Mouse (Mus musculus) cerebellum, adult 11 months (tissue): ENCODE results near the gene Cyren.
A peak's percentile ranks its signal among the peaks of the same experiment; 100 is the strongest.

Experiments used
- DNase-seq: peaks from one replicate; pipeline ENCODE4 v3.0.0; 2022

The Cyren gene

DNA sequence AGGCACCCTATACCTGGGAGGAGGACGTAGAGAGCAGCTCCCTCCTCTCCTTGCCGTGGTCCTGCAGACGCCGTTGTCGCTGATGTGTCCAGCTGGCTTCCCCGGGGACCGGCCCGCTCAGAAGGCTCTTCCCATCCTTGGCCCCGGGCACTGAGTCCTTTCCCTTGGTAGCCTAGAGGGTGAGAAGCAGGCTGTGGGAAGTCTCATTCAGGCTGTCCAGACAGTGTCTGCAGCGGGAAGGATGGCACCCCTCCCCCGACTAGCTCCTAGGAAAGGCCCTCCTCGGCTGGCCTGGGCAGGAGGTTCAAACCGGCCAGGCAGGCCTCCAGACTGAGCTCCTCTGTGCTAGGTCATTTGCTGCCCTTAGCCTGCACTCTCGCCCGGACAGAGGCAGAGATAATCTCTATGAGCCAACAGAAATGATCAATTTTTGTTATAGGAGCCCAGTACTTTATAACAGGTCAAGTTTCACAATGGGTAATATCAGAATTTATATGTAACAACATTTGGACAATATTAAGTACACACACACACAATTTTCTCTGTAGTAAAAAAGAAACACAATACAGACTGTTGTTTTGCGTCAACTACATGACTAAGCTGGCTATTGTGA lies 18.4 kb upstream of the Cyren start:
- DNase-seq, result no peak

DNA sequence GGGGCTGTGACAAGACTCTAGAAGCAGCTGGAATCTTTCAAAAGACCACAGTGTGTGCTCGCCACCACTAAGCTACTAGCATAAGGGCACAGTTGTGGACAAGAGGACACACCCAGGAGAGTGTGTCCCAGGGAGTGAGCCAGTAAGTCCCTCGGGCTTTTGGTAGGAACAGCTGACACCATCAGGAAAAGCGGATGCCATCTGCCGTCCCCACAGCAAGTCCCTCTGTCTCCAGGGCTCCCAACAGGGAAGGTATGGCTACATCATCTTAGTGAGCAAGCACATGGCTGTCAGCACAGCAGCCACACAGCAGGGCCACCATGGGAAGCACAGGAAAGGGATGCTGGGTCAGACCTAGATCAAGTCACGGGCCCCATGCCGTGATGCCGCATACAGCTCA lies 17.7 kb upstream of the Cyren start:
- no peak for DNase-seq

DNA sequence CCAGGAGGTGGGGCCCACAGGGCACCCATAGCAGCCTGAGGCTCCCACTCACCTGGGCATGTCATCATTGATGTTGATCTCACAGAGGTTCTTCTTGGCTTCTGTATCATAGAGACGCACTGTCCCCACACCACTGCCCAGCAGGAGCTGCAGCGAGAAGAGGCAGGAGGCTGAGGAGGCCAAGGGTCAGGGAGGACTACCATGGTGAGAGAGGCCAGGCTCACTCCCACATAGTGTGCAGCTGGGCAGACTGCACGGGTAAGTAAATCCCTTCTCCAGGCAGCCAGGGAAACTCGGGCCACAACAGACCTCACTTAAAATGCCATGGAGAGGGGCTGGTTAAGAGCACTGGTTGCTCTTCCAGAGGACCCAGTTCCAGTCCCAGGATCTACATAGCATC lies 11.3 kb upstream of the Cyren start:
- no peak for DNase-seq

DNA sequence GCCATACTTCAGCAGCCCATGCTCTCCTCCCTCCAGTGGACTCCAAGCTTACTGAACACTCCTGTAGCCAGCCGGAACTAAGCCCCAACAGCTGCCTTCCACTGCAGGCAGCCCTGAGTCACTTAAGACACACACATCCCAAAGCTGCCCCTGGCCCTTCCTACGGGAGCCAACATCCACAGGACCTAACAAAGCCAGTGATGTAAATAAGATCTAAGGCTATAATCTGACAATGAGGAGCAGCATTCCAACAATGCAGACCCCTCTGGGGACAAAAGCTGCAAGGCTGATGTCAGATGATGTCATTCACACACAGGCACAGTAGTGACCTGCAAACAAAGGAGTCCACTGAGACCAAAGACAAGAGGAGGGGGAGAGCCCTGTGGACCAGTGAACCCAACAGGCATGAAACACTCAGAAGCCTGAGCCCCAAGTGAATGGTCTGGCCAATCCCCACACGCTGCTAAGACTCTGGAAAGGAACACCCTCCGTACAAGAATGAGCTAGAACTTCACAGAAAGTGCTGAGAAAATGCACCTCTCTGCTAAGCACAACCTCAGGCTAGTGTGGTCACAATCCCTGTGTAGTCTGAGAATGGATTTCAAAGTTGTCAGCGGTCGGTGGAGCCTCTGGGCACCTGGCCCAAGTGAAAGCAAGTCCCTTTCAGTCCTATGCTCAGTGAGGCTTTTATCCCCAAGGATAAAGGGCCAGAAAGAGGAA lies 9.4 kb upstream of the Cyren start:
- DNase-seq, result no peak

DNA sequence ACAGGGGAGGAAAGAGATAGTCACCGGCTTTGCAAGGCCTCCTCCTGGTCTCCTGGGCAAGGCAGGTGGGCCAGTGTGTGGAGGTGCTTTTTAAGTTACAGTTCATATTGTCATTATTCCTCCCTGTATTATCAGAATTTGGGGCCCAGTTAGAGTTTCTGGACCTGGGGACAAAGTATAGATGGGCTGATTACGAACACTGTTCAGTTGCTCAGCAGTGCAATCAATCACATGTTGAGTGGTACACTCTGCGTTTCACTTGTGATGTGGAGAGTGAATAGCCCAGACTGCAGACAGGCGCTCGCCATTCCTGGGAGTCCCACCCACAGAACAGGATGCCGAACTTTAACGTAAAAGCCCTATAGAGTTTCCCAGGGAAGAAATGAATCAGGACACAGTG lies 6.9 kb upstream of the Cyren start:
- DNase-seq, result no peak

DNA sequence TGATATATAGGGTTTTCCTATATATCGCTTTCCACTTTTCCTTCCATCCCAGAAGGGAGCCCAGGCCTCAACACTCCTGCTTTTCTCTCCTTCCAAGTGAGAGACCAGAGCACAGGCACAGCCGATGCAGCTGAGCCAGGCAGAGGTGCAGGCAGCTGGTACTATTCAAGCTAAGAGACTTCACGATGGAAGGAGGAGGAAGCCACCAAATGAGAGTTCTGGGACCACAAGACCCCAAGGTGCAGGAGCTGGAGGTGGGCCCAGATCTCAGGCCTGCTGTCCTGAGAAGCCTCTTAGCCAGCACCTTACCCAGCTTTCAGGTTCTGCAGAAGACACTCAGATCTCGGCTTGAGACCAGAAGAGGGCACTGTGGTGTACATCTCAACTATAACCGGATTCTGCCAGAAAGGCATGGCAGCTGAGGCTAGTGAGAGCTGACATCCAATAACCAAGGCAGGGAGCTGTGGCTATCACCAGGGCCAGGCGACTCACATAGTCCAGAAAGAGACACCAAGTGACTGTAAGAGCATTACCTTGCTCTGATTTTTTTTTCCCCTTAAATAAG lies 2.1 kb upstream of the Cyren start:
- DNase-seq, result peak; percentile 50

DNA sequence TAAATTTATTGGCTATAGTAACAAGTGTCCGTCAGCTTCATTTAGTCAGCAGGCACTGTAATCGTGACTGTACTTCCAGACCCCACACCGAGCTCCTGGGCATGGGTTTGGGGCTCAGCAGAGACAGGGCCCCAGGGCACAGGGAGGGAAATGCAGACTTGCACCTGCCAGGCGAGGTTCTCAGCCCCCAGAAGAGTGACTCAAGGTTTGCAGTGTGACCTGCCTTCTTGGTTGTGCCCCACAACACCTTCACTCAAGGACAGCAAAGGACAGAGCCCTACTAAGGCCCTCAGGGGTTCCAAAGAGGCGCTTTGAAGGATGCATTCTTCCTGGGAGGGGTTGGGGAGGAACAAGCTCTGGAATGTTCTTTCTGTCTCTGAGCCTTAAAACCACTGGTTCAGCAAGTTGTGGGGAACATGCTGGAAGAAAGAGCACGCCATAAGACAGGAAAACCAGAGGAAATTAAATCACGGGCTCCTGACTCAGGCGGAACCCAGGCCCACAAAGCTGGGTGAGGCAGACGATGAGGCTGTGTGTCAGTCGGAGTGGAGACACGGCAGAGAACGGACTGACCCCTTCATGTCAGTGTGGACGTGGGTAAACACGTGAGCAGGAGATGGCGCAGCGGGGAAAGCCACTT lies 1.4 kb upstream of the Cyren start:
- no peak for DNase-seq

DNA sequence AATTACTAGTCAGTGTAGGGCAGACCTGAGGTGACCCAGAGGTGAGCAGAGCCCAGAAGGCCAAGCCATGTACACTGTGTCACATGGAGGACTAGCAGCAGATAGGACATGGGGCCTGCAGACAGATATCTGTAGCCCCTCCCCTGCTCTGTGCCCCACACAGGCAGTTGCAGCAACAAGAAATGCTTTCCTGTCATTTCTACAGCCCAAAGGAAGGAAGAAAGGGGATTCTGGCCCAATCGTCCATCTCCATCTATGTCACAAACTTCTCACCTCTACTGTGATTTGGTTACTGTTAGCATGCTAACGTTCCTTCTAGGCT lies 1.1 kb downstream of the Cyren start:
- no peak for DNase-seq

DNA sequence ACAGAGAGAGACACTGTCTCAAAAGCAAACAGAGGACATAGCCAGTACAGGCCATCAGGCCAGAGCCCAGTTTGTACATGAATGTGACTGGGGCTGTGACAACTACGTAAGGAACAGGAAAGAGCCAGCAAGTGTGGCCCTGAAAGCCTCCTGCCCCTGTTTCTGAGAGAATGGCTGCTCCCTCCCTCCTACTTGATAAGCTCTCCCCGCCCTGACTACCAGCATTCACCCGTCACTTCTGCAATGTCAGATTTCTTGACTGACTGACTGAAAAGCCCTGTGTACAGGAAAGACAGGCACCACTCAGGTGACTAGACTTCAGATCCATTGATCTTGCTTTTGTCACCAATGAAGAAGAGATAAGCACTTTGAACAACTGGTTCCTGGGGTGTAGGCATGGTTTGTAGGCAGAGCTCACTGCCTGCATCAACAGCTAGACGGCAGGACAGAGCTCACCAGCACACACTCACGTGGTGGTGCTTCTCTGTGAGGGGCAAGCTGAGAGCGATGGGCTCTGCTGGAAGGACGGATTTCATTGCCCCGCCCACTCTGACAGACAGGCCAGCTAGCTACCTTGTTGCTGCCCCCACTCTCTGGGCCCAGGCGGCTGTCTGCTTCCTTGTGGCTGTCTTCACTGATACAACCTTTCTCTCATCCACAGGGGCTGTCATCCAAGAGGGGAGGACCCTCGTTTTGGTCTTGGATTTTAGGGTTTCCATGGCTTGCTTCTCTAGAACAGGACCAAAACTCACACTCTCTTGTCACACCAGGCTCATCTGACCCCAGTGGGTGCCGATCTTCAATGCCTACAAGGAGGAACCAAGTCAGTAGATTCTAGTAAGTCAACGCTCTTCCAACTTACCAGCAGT lies 1.7 kb downstream of the Cyren start:
- no peak for DNase-seq

DNA sequence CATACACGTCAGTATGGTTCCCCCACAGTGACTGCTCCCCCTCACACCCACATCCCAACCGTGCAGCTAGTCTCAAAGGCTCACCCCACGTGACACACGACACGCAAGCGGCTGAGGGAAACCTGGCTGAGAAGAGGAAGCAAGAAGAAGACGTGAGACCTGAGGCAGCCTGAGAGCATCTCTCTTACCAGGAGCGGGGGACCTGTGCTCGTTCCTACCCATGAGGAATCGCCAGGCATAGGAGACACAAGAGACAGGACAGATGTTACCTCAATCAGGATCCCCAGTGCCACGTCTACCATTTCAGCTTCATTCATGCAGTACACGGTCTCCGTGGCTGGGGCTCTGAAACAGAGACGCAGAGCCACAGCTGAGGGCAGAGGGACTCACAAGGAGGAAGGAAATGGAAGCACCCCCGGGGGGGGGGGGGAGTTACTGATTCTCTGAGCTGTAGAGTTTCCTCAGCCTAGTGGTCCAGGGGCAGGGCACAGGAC lies 2.5 kb downstream of the Cyren start:
- DNase-seq, result no peak

DNA sequence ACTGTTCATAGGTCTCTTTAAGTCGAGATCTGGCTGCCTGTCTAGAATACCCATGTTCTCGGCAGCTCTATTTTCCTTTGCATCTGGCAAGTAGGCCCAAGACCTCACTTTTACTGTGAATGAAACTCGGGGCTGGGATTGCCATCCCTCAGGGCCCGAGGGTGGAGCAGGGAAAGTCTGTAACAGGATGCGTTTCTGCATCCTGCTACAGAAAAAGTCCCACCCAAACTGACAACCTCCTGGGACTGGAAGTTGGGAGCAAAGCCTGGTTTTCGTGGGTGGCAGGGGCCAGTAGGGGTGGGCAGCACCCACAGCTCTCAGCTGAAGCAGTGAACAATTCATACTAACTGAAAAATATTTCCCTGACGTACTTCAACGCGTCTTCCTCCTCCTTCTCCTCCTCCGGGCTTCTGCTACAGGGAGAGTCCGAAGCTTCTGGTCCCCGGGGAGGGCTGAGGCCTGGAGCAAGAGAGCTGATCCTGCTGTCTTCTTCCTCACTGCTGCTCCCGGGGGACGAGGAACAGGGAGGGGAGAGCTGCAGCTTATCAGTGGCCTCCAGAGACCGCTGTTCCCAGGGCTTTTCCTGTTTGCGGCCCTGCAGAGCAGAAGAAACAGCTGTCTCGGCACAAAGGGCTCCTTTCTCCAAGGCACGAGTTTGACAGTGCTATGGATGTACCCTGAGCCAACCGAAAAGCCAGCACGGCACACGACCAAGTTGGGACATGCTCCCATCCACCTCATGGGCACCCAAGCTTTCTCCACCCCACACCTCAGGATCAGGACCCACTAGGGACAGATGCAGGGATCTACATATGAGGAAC lies 3.5 kb downstream of the Cyren start:
- no peak for DNase-seq

DNA sequence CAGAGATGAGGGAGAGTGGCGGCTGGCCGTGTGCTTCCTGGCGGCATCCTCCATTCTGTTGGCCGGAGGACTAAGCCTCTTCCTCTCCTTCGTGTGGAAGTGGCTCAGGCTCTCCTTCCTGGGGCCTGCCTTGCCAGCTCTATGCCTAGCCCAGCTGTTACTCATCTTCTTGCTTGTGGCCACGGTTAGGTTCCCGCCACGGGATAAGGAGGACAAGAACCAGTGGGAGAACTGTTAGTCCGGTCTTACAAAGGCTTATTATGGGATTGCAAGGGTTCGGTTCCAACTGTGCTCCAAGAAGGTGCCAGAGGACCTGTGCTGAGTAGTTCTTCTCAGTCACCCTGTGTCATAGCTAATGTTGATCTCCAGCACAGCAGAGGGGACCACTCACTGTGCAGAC lies 5.0 kb downstream of the Cyren start:
- no peak for DNase-seq

DNA sequence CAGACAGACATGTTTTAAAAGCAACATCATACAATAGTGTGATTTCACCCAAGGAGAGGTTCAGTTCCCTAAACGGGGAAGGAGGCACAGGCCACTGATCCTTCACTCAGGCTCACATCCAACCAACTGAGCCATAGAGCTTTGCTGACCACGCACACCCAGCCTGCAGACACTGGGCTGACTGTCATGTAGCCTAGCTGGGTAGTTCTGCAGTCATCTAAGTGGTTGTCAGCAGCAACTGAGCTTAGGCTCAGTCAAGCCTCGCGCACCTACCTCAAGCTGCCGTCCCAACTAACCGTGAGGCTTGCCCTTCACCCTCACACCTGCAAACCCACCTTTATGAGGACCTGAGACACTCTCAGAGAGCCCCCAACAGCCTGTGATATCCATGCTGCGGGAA lies 5.9 kb downstream of the Cyren start:
- no peak for DNase-seq

DNA sequence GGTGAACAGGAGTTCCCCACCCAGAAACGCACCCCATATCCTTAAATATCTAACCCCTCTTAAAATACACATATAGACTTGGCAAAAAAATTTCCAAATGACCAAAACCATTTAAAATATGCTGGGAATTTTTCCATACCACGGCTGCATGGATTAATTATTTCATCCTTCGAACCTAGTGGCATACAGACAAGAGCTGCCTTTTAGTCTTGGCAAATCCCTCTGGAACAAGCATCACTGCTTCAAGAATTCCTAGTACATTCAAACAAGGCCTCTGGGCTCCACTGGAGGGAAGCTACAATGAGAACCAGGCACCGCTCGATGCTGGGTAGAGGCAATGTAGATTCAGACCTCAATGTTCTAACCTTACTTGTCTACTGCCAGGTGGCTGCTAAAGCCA lies 7.1 kb downstream of the Cyren start:
- no peak for DNase-seq

DNA sequence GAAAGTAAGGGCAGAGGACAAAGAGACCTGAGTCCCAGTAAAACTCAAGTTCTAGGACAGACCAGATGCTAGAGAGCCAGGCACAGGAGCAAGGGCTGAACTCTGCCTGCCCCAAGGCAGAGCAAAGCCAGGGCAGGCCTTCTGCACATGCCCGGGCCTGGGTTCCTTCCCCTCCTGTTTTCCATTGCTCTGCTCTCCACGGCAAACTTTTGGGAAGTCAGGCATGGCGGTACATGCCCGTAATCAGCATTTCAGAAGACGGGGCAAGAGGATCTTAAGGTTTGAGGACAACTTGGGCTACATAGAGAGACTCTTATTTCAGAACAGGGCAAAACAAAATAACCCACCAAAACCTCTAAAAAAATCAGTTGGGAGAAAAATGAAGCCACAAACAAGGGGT lies 7.7 kb downstream of the Cyren start:
- DNase-seq, result no peak

DNA sequence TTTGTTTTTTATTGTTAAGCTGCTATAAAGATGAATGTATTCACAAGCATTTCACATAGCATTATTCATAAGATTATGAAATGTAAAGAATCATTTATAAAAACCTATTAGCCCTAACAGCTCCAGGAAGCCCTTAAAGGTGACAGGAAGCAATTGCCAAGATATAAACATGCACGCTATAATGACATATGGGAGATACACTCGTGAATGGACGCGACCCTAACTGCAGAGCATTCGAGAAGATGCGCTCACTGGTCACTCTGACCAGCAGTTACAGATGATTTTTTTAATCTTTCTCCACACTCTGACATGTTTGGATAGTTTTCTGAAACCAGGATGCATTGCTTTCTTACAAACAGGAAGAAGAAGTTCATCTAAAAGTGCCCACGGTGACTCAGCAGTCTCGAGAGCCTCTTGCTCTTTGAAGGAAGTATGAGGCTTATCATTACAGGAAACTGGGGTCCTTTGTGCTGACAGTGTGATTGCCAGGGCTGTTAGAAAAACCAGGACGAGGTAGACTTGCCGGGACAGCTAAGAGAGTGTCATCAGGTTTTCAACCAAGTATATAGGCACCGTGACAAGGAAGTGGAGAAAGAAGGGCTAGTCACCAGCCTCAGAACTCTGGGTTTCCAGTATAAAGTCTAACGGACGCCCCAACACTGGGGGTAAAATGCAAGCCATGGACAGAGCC lies 8.5 kb downstream of the Cyren start:
- no peak for DNase-seq

DNA sequence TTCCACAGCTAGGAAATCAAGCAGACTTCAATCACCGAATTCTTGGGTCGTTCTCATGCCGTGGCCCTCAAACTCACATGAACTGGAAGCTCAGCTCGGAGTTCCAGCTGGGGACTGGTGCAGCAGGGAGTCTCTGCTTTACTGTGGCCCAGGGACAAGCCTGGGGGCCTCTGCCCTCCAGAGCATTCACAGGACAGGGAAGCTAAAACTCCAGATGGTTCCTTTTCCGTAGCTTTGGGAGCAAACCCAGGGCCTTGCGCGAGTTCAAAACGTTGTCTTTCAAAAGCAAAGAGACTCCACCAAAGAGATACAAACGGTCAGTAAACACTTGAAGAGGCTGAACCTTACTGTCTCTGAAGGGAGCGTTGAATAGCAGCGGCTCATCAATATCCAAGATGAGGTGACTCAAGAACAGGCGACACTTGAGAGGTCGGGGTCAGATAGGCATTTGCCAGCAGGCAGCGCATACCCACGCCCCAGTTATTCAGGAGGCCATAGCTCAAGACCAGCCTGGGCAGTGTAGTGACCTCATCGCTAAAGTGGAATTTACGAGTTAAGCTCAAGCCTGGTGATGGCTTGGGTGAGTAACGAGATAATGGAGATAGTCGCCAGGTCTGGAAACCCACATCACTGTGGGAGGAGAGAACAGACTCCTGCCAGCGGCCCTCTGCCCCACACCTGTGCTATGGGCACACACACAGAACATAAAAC lies 9.2 kb downstream of the Cyren start:
- DNase-seq, result no peak

DNA sequence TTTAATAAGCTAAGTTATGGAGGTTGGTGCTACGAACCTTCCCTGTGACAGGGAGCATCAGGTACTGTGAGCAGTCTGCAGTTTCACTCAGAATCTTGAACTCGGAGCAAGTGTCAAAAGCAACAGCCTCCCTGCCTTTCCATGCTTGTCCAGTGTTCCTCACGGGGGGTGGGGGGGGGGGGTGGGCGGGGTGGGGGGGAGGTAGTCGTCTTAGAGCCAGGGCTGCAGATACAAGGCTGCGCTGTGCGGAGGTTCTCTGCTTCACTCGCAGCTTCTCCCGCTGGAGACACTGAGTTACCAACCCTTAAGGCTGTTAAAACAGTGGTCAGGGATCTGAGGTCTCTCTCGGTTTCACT lies 9.9 kb downstream of the Cyren start:
- DNase-seq, result no peak

DNA sequence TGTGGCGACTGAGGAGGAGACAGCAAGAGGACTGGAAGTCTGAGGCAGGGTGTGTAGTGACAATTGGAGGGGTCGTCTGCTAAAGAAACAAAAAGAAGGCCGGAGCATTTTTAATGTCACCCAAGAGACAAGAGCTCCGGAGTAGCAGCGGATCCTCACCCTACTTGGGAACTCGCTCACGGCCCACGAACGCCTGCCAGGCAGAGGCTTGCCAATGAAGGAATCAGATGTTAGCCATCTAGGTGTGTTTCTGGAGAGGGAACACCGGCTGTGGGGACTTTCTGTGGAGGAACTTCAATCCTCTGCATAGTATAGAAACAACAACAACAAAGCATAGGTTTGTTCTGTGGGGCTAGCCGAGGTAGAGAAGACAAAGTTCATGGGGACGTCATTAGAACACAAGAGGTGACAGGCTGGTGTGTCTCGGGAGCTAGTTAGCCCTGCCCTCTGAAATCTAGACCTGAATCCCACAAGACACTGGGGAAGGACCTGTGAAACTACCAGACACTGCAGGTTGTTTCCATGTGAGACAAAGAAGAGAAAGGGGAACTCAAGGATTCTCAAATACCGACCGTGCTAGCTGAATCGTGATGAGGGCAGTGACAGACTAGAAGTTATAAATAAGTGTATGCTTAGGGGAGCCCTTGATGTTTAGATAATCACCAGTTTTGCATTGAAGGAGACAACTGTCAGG lies 10.4 kb downstream of the Cyren start:
- DNase-seq, result no peak

DNA sequence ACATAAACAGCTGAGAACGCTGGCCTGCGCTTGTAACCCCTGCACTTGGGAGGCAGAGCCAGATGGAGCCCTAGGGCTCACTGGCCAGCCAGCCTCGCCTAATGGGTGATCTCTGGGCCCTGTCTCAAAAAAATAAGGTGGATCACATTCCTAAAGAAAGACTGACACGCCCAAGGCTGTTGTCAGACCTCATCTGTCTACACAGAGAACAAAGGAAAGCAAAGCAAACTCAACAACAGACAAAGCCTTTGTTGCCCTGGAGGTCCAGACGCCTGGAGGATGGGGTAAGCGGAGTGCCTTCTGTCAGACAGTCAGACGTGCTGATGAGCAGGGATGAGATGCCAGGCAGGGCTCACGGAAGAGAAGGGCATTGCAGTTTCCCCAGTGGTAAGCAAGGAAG lies 11.1 kb downstream of the Cyren start:
- DNase-seq, result no peak
